Mouse (Mus musculus): ENCODE measurements around the gene Atg13. TPM values are rescaled to one million over a fixed set of nuclear protein-coding genes. Genes with fewer than 3 reads are reported as not detected.
A peak's percentile ranks its signal among the peaks of the same experiment; 100 is the strongest.

The Atg13 gene
- total RNA-seq, 2 experiments from 2014 or later, result 39.2 to 48.4 TPM

DNA sequence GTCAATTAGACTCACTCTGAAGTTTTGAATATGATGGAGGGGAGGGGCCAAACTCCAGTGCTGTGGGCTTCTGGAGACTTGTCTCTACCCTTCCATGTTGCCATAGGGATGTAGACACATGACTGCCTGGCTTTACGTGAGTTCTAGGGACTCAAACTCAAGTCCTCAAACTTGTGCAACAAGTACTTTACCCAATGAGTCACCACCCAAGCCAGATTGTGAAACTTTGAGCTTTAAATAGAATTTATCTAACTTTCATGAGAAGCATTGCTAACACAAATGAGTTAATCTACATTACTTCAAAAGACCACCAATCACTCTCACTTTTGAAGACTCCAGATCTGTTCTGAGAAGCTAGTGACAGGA is 14.2 kb downstream of the Atg13 start:
- DNase-seq (ENCODE audit: low spot score), result no peak
- intact Hi-C loops (cut with DNase I), result no loop called here

DNA sequence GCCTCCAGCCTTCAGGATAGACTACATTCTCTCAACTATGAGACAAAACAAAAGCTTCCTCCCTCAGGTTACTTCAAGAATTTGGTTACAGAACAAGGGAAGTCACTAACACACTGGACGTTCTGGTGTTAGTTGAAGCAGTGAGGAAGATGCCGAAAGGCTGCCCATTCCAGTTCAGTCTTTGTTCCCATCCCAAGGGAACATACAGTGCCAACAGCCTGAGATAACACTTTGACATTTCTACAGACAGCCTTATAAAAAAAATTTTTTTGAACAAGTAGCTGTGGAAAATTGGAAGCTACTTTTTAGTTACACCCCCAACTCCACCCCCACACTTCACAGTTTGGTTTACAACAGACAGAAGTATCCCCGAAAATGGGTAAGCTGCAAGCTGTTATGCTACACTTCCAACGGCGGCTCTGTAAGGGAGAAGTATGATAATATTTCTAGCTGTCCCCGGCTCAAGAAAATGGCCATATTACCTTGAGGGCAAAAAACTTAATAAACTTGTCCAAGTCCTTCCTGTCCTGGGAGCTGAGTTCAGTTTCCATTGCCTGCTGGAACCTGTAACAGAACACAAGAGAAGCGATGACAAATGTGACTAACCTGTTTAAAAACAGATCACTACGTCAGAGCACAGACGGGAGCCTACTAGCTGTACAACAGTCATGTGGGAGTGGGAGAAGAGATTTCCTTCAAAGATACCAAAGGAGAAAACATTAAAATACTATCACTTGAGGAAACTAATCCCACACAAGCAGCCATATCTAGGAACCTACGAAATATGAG is 14.7 kb downstream of the Atg13 start:
- intact Hi-C loops (cut with DNase I), result no loop called here
- no peak for DNase-seq (ENCODE audit: low spot score)

DNA sequence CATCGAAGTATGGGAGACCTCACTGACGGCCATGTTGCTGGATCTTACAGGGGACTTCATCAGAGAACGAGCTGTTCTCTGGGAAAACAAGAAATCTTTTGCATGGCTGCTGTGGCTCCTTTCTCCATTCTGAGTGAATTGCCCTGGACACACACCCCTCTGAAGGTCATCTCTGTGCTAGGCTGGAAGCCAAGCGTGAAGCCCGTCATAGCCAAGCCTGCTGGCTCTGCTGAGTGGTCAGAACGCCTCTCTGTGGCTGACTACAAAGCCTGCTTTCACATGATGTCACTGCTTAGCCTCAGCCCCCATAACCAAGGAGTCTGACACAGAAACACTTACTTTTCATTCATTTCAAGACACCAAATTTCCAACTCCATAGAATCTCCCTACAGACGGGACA is 20.9 kb downstream of the Atg13 start:
- intact Hi-C loops (cut with DNase I), result no loop called here
- peak; percentile 35 for DNase-seq (ENCODE audit: low spot score)

DNA sequence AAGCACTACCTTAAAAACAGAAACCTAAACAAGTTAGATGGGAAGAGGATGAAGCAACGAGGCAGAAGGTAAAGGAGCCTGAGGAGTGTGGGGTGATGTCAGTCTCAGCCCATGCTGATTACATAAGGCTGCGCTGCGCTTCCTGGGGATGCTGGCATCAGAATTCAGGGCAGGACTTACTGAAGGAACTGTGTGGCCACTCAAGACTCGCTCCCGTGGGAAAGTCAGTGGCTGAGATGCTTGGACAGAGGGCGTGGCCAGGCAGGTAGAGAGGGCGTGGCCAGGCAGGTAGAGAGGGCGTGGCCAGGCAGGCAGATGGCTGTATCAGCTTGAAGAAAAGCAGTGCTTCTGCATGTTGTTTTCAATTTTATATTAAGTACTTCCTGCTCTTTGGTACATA is 26.5 kb downstream of the Atg13 start:
- intact Hi-C loops (cut with DNase I), result no loop called here
- no peak for DNase-seq (ENCODE audit: low spot score)

DNA sequence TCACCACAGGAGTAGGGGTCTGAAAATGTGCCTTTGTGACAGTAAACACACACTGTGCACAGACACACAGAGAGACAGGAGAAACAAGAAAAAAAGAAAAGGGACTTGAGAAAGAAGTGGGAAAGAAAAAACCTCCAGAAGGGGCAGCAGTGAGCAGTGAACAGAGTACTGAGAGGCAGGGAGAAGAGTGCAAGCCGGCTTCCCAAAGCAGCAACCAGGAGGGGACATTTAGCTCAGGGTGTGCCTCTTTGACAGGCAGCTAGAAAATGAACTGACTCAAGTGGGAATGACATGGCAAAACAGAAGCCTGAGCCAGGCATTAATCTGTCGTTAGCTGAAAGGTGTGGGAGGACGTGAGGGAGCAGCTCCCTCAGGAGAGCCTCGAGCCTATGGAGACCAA is 27.5 kb downstream of the Atg13 start:
- DNase-seq (ENCODE audit: low spot score), result no peak
- intact Hi-C loops (cut with DNase I), result no loop called here

DNA sequence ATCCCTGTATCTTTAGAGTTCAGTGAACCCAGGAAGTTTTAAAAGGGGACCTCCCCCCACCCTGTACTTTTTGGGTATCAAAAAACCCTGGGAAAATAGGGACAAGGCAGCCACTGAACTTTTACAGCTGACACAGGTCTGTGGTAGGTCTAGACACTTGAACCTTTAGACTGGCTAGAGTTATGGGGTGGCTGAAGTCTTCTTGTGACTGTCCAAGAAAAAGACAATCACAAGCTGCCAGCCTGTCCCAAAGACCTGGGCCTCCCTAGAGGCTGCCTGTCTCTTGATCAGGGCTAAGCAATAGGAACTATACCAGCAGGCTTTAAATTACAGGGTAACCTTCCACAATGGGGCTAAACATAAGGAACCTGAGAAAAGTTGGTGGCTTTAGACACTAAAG is 33.4 kb downstream of the Atg13 start:
- intact Hi-C loops (cut with DNase I), result no loop called here

DNA sequence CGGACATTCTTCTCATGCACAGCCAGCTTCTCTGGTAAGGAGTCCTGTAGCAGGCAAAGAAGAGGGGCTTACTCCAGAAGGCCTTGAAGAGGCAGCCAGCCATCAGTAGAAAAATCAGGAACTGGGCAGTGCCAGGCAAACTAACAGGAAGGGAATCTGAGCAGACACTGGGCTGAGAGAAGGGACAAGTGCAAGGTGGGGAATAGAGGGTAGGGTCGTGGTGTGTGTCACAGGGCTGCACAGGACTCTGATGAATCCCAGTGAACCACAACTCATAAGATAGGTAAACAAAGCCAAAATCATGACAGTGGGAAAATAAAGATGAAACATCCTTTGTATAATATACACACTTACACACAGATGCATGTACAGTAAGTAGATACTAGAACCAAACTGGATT is 34.0 kb downstream of the Atg13 start:
- DNase-seq (ENCODE audit: low spot score), result no peak
- intact Hi-C loops (cut with DNase I), result no loop called here

More for the DNA sequence above, 33.4 kb downstream of the Atg13 start:
- DNase-seq (ENCODE audit: low spot score), result no peak

DNA sequence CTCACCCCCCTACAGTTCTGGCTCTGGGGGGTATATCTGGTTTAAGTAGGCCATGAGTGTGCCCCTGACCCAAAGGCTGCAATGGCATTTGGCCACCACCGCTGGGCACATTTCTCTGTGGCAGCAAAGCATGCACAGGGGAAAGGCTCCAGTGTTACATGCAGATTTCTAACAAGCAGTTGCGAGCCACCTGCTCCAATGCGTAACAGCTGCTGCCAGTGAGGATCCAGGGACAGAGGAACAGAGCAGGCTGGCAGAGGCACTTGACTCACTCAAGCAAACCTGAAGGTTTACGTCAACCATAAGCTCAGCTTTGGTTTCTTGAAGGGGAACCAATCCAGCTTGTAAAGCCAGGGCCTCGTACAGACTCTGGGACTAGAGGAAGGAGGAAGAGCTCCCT is 35.5 kb downstream of the Atg13 start:
- no peak for DNase-seq (ENCODE audit: low spot score)
- intact Hi-C loops (cut with DNase I), result no loop called here

DNA sequence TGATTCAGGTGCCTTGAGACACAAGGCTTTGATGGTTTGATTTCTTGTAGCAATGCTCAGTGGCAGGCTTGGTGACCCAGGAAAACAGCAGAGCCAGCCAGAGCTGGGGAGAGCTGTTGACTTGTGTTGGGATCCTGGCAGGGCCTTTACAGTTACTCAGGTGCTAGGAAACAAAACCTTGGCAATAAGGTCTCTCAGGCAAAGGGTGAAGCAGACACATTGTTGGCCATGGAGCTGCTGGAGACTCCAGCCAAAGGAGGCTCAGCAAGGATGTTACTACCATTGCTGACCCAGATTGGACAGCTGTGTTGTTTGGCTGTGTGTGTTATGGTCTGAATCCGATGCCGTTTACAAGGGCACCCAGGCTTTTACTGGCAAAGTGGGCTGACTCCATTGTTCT is 36.8 kb downstream of the Atg13 start:
- DNase-seq (ENCODE audit: low spot score), result no peak
- intact Hi-C loops (cut with DNase I), result no loop called here

DNA sequence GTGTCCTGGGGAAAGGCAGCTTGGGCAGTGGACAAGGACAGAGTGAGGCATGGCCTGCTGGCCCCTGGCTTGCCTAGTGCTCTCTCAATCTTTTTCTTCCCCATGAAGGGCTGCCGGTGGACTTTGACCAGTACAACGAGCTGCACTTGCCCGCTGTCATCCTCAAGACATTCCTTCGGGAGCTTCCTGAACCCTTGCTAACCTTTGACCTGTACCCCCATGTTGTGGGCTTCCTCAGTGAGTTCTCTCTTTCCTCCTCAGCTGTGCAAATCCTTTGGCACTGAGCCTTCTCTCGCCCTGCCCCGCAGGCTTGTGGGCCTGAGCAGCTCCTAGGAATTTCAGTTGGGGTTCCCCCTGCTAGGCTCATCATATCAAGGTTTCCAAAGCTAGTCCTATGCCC is 40.3 kb downstream of the Atg13 start:
- intact Hi-C loops (cut with DNase I), result no loop called here
- DNase-seq (ENCODE audit: low spot score), result no peak

DNA sequence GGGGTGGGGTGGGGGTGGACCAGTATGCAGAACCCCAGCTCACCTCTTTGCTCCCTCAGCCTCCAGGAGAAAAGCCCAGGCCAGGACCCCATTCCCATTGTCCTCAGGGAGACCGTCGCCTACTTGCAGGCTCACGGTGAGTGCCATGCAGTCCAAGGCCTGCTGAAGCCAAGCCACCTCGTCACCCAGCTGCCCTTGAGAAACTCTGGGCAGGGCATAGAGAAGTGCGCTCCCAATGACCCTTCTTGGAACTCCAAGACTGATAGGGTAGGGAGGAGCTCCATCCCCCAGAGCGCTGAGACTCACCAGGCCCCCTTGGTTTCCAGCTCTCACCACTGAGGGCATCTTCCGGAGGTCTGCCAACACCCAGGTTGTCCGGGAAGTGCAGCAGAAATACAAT is 41.0 kb downstream of the Atg13 start:
- DNase-seq (ENCODE audit: low spot score), result no peak
- intact Hi-C loops (cut with DNase I), result no loop called here

DNA sequence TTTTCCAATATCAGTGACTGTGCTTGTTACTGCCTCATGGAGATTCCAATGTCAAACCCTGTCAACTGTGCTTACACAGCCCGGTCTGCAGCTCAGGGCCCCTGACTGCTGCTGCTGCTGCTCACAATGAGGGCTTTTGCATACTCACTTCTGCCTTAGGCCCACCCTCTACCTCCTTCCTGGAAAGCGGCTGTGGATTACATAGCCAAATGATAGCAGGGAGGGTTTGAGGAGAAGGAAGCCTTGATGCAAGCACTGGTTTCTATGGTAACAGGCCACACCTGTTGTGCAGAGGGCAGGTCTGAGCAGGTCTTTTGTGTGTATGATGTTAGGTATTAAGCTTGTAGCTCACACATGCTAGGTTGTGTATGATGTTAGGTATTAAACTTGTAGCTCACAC is 42.6 kb downstream of the Atg13 start:
- intact Hi-C loops (cut with DNase I), result no loop called here
- DNase-seq (ENCODE audit: low spot score), result no peak

DNA sequence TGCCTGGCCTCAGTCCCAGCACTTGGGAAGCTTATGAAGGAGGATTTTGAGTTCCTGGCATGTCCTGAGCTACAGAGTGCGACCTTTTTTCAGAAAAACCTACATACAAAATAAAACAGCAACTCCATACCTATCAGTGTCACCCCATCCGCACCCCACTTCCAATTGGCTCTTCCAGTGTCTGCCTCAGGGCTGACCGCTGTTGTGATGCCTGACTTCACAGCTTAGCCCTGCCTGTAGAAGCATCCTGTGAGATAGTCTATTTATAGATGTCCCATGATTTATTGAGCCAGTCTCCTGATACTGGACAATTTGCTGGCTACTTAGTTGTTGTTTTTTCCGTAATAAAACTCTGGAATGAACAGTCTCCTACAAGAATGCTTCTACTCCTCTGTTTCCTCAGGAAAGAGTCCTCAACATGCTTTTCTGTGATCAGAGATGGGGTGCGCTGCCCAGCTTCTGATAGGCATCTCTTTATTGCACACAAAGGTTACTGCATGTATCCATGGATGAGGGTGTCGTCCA is 43.9 kb downstream of the Atg13 start:
- intact Hi-C loops (cut with DNase I), result no loop called here
- no peak for DNase-seq (ENCODE audit: low spot score)

DNA sequence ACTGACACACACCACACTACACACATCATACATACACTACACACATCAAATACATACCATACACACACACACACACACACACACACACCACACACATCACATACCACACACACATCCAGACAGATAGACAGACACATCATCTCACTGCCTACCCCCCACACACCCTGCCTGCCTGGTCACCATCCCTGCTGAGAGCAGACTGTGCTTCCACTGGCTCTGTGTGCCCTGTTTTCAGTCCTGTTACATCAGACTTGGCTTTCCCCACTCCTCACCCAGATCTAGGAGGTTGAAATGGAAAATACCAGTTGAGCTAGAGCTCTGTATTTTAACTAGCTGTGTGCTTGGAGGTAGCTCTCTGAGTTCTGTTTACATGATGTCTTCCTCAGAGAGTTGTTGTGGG is 45.6 kb downstream of the Atg13 start:
- intact Hi-C loops (cut with DNase I), result no loop called here
- DNase-seq (ENCODE audit: low spot score), result no peak

DNA sequence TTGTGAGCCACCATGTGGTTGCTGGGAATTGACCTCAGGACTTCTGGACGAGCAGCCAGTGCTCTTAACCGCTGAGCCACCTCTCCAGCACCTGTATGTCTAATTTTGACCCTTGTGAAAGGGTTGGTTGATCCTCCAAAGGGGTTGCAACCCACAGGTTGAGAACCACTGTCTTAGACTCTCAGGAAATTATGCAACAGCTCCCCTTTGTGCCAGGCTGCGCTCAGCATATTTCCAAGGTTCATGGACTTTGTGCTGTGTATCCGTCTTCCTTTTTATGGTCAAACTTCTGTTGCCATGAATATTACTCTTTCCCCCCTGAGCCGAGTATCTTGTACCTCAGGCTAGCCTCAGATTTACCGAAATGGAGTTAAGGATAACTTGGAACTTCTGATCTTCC is 49.4 kb downstream of the Atg13 start:
- intact Hi-C loops (cut with DNase I), result no loop called here
- DNase-seq (ENCODE audit: low spot score), result no peak

DNA sequence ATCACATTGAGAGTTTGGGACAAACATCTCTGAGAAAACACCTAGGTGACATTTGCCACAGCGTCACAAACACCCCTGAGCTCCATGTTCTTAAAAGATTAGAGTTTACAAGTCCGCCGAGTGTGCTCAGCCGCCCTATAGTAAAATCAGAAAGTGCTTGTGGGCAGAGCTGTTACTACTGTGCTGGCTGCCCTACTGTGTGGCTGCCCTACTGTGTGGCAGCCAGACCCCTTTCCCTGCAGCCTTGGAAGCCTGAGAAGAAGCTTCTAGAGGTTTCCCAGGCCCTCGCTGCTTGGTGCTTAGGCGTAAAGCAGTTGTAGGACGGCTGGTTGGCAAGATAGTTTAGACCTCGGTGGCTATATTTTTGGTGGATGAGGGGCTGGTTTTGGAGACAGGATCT is 50.7 kb downstream of the Atg13 start:
- no peak for DNase-seq (ENCODE audit: low spot score)
- intact Hi-C loops (cut with DNase I), result no loop called here

DNA sequence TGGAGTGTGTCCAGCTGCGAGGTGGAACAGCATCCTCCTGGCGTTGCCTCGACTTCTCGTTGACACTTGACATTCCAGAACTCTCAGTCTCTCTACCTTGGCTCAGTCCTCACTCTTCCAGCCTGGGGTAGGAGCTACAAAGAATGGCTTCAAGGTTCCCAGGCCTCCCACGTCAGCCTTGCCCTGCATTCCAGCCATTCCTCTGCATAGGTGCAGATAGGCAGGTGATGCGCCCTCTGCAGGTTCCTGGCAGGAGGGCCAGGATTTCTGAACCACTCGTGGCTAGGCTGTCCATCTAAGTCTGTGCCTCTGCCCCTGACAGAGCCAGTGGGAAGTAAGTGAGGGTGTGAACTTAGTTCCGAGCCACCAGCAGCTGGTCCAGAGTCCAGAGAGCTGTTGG is 53.6 kb downstream of the Atg13 start:
- intact Hi-C loops (cut with DNase I), result no loop called here

DNA sequence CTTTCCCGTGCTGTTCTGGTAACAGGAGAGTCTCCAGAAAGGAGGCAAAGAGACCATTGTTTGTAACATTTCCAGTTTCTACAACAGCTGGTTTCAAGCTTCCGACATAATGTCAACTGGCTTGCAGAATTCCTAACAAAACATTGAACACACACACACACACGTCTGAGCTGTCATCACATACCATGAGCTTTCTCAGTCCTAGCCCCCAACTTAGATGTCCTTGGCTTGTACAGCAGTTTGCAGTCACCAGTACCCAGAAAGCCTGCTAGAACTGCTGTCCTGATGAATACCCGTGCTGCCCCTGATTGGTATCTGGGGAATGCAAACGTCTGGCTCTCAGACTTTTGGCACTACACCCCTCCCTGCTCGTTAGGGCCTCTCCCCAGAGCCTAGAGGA is 54.5 kb downstream of the Atg13 start:
- intact Hi-C loops (cut with DNase I), result no loop called here
- no peak for DNase-seq (ENCODE audit: low spot score)

More for the DNA sequence above, 53.6 kb downstream of the Atg13 start:
- DNase-seq (ENCODE audit: low spot score), result no peak

DNA sequence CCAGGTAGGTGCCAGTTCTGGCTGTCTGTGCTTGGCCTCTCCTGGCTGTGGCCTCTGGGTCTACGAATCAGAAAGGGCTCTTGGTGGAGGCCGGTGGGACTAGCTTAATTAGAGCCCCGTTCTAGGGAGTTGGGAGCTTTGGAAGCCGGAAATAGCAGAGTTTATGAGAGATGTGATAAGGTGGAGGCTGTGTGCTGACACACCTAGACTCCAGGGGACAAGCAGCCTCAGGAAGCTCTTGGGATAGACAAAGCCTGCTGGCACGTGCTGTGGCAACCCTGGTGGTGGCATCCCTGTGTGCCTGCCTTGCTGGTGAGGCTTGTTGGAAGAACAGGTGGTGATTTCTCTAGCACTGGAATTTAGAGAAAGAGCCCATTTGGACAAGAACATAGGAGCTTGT is 55.0 kb downstream of the Atg13 start:
- intact Hi-C loops (cut with DNase I), result no loop called here

DNA sequence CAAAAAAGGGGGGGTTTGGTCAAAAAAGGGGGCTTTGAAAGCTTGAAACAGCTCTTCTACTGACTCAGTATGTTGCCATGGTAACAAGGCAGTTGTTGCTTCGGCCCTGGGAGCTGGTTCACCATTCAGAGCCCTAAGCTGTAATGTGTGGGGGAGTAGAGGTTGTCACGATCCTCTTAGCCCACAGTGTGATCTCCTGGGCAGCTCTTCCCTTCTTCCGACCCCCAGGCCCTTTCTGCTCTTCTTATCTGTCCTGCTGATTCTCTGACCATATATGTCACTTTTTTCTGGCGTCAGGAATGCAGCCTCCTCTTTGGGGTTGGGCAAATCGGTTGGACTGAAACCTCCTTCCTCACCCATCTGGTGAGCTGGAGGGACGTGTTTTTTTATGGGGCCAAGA is 57.5 kb downstream of the Atg13 start:
- no peak for DNase-seq (ENCODE audit: low spot score)
- intact Hi-C loops (cut with DNase I), result no loop called here

More for the DNA sequence above, 55.0 kb downstream of the Atg13 start:
- no peak for DNase-seq (ENCODE audit: low spot score)

DNA sequence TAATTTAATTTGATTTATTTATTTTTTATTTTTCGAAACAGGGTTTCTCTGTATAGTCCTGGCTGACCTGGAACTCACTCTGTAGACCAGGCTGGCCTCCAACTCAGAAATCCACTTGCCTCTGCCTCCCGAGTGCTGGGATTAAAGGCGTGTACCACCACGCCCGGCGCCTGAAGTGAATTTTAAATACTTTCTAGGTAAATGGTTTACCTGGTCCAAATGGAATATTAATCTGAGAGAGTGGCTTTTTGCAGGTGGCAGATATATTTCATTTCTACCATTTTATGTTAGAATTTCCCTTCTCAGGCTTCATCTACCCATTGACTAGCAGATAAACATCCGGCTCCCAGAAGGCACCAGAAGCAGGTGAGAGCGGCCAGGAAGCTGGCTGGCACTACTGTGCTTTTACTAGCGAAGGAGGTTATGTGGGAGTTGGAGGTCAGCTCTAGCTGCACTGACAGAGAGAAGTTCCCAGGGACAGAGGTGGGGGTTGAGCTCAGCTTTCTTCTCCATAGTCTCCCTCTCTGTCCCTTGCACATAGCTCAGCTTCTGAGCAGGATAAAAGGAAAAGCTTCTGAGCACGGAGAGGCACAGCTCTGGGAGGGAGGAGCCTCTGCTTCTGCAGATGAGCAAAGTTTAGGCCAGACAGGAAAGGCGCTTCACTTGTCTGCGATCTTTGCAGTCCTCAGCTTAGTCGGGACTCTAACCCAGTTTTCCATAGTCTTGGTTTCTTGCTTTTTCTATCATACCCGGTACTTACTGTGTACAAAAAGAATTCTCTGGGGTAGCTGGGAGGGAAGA is 58.7 kb downstream of the Atg13 start:
- intact Hi-C loops (cut with DNase I), result no loop called here
- no peak for DNase-seq (ENCODE audit: low spot score)

All from heart, postnatal 25 days (tissue).